Mouse (Mus musculus): ENCODE results near the gene Ncs1. TPM values are rescaled to one million over a fixed set of nuclear protein-coding genes. Genes with fewer than 3 reads are reported as not detected.

Ncs1 gene
- polyA plus RNA-seq, 1 experiment = 0.26 TPM

- Histone ChIP-seq H3K4me3 (replicated peaks) (no peak overlapping the region), H3K27me3 (replicated peaks) (no peaks in the 10 kb centered on the region), H3K9me3 (no peaks in the 10 kb centered on the region), H3K4me1 (peaks cover 27% of the 10 kb centered on the region), H3K36me3 (replicated peaks; ENCODE audit: low read length) (peaks cover 100% of the 10 kb centered on the region)
- no peak for TF ChIP-seq FLI1 (IDR thresholded peaks at IDR 0.05; ENCODE audit: low read length)
- TF ChIP-seq GATA1 (IDR thresholded peaks at IDR 0.05; ENCODE audit: borderline replicate concordance, low read length) = no peak
These were observed 36.1 kb upstream of the Ncs1 start for GRCm38 (mm10) chr2:31209525-31209924.

- H3K36me3 ChIP-seq (replicated peaks; ENCODE audit: low read length) = peaks cover 100% of the 10 kb centered on the region
- H3K27me3 ChIP-seq (replicated peaks) = no peaks in the 10 kb centered on the region
- H3K4me1 ChIP-seq = peaks cover 19% of the 10 kb centered on the region
These were observed 35.3 kb upstream of the Ncs1 start for GRCm38 (mm10) chr2:31210144-31210847.

GRCm38 (mm10) chr2:31211204-31211603, 34.4 kb upstream of the Ncs1 start:
- Histone ChIP-seq H3K4me3 (replicated peaks) (no peak overlapping the region), H3K9me3 (no peaks in the 10 kb centered on the region), H3K27me3 (replicated peaks) (no peaks in the 10 kb centered on the region), H3K4me1 (peaks cover 15% of the 10 kb centered on the region; the same call in 1 of the 2 replicates), H3K36me3 (replicated peaks; ENCODE audit: low read length) (peaks cover 100% of the 10 kb centered on the region)
- TF ChIP-seq FLI1 (IDR thresholded peaks at IDR 0.05; ENCODE audit: low read length) (no peak), GATA1 (IDR thresholded peaks at IDR 0.05; ENCODE audit: borderline replicate concordance, low read length) (no peak)

More at GRCm38 (mm10) chr2:31210144-31210847, 35.3 kb upstream of the Ncs1 start:
- Histone ChIP-seq H3K4me3 (replicated peaks) (no peak overlapping the region), H3K9me3 (no peaks in the 10 kb centered on the region)
- TF ChIP-seq GATA1 (IDR thresholded peaks at IDR 0.05; ENCODE audit: borderline replicate concordance, low read length) = no peak
- TF ChIP-seq FLI1 (IDR thresholded peaks at IDR 0.05; ENCODE audit: low read length) = no peak

- Histone ChIP-seq H3K9me3 (no peaks in the 10 kb centered on the region), H3K36me3 (replicated peaks; ENCODE audit: low read length) (peaks cover 93% of the 10 kb centered on the region), H3K4me3 (replicated peaks) (no peak overlapping the region), H3K27me3 (replicated peaks) (no peaks in the 10 kb centered on the region), H3K4me1 (peaks cover 16% of the 10 kb centered on the region; the same call in 1 of the 2 replicates)
- TF ChIP-seq FLI1 (IDR thresholded peaks at IDR 0.05; ENCODE audit: low read length) (no peak), GATA1 (IDR thresholded peaks at IDR 0.05; ENCODE audit: borderline replicate concordance, low read length) (no peak)
These were observed 31.3 kb upstream of the Ncs1 start for GRCm38 (mm10) chr2:31214211-31214796.

- Histone ChIP-seq H3K4me1 (peaks cover 26% of the 10 kb centered on the region), H3K36me3 (replicated peaks; ENCODE audit: low read length) (peaks cover 50% of the 10 kb centered on the region), H3K27me3 (replicated peaks) (peaks cover 13% of the 10 kb centered on the region), H3K9me3 (no peaks in the 10 kb centered on the region), H3K4me3 (replicated peaks) (no peak overlapping the region)
- TF ChIP-seq FLI1 (IDR thresholded peaks at IDR 0.05; ENCODE audit: low read length) (no peak), GATA1 (IDR thresholded peaks at IDR 0.05; ENCODE audit: borderline replicate concordance, low read length) (no peak)
These were observed 27.0 kb upstream of the Ncs1 start for GRCm38 (mm10) chr2:31218611-31219010.

- peaks cover 41% of the 10 kb centered on the region for H3K36me3 ChIP-seq (replicated peaks; ENCODE audit: low read length)
- no peaks in the 10 kb centered on the region for H3K9me3 ChIP-seq
- H3K4me1 ChIP-seq = peaks cover 26% of the 10 kb centered on the region
- H3K27me3 ChIP-seq (replicated peaks) = peaks cover 13% of the 10 kb centered on the region
- no peak overlapping the region for H3K4me3 ChIP-seq (replicated peaks)
- TF ChIP-seq GATA1 (IDR thresholded peaks at IDR 0.05; ENCODE audit: borderline replicate concordance, low read length) (no peak), FLI1 (IDR thresholded peaks at IDR 0.05; ENCODE audit: low read length) (no peak)
These were observed 26.2 kb upstream of the Ncs1 start for GRCm38 (mm10) chr2:31219470-31219869.

GRCm38 (mm10) chr2:31220844-31221243, 24.8 kb upstream of the Ncs1 start:
- peak overlapping the region; percentile 28 for H3K4me3 ChIP-seq (replicated peaks)
- TF ChIP-seq GATA1 (IDR thresholded peaks at IDR 0.05; ENCODE audit: borderline replicate concordance, low read length) (no peak), FLI1 (IDR thresholded peaks at IDR 0.05; ENCODE audit: low read length) (no peak)
- H3K4me1 ChIP-seq = peaks cover 25% of the 10 kb centered on the region
- peaks cover 19% of the 10 kb centered on the region for H3K27me3 ChIP-seq (replicated peaks)
- H3K9me3 ChIP-seq = no peaks in the 10 kb centered on the region
- peaks cover 27% of the 10 kb centered on the region for H3K36me3 ChIP-seq (replicated peaks; ENCODE audit: low read length)

- no peak overlapping the region for H3K4me3 ChIP-seq (replicated peaks)
- TF ChIP-seq GATA1 (IDR thresholded peaks at IDR 0.05; ENCODE audit: borderline replicate concordance, low read length) (no peak), FLI1 (IDR thresholded peaks at IDR 0.05; ENCODE audit: low read length) (no peak)
- H3K9me3 ChIP-seq = 0 out of 2 replicates have a peak, but pooled peaks cover 4% of the 10 kb centered on the region
- H3K4me1 ChIP-seq = peaks cover 20% of the 10 kb centered on the region
- H3K36me3 ChIP-seq (replicated peaks; ENCODE audit: low read length) = peaks cover 21% of the 10 kb centered on the region
- H3K27me3 ChIP-seq (replicated peaks) = peaks cover 19% of the 10 kb centered on the region
These were observed 24.0 kb upstream of the Ncs1 start for GRCm38 (mm10) chr2:31221582-31221981.

GRCm38 (mm10) chr2:31228768-31229311, 16.8 kb upstream of the Ncs1 start:
- peaks cover 13% of the 10 kb centered on the region for H3K27me3 ChIP-seq (replicated peaks)
- H3K9me3 ChIP-seq = peaks cover 17% of the 10 kb centered on the region
- TF ChIP-seq FLI1 (IDR thresholded peaks at IDR 0.05; ENCODE audit: low read length) (no peak), GATA1 (IDR thresholded peaks at IDR 0.05; ENCODE audit: borderline replicate concordance, low read length) (no peak)
- H3K4me1 ChIP-seq = no peaks in the 10 kb centered on the region
- H3K36me3 ChIP-seq (replicated peaks; ENCODE audit: low read length) = no peaks in the 10 kb centered on the region
- H3K4me3 ChIP-seq (replicated peaks) = no peak overlapping the region

- peaks cover 54% of the 10 kb centered on the region for H3K27me3 ChIP-seq (replicated peaks)
- no peaks in the 10 kb centered on the region for H3K36me3 ChIP-seq (replicated peaks; ENCODE audit: low read length)
- peak overlapping the region; percentile 71 for H3K4me3 ChIP-seq (replicated peaks)
- TF ChIP-seq GATA1 (IDR thresholded peaks at IDR 0.05; ENCODE audit: borderline replicate concordance, low read length) = no peak
- no peak for TF ChIP-seq FLI1 (IDR thresholded peaks at IDR 0.05; ENCODE audit: low read length)
- peaks cover 10% of the 10 kb centered on the region; the same call in 1 of the 2 replicates for H3K4me1 ChIP-seq
- H3K9me3 ChIP-seq = peaks cover 6% of the 10 kb centered on the region
These were observed 6.4 kb upstream of the Ncs1 start for GRCm38 (mm10) chr2:31239203-31239696.
